Mouse (Mus musculus) CD8-positive naive resting alpha-beta T cell, adult 2 months (primary cell): ENCODE measurements around the gene Sf3a3.

ENCODE experiments used
- DNase-seq, 2 experiments: peaks; one replicate each; pipeline ENCODE4 v3.0.0; 2022; ENCODE audit warnings: low read depth in 2 of 2, low spot score in 2 of 2

Gene Sf3a3

GRCm38 (mm10) chr4:124737486-124737885 is 22.9 kb downstream of the Sf3a3 start:
- DNase-seq: no peak

GRCm38 (mm10) chr4:124738013-124738412 is 23.4 kb downstream of the Sf3a3 start:
- no peak for DNase-seq

- no peak for DNase-seq
Measured at GRCm38 (mm10) chr4:124738783-124739182, 24.2 kb downstream of the Sf3a3 start.

GRCm38 (mm10) chr4:124741376-124742343 is 27.1 kb downstream of the Sf3a3 start, which contains the start of gene Inpp5b:
TSS of gene Inpp5b (plus strand) at chr4:124741850.
- DNase-seq: peak; percentile 21 to 32

- DNase-seq: no peak
Measured at GRCm38 (mm10) chr4:124742839-124743238, 28.3 kb downstream of the Sf3a3 start.

GRCm38 (mm10) chr4:124746577-124746976 is 32.0 kb downstream of the Sf3a3 start:
- DNase-seq: no peak

GRCm38 (mm10) chr4:124747851-124748250 is 33.3 kb downstream of the Sf3a3 start:
- DNase-seq: no peak

- peak; percentile 89 to 93 for DNase-seq
Measured at GRCm38 (mm10) chr4:124751300-124752250, 37.0 kb downstream of the Sf3a3 start.

- DNase-seq: peak; percentile 20 to 46
Measured at GRCm38 (mm10) chr4:124752281-124753199, 38.0 kb downstream of the Sf3a3 start.

GRCm38 (mm10) chr4:124755526-124755925 is 41.0 kb downstream of the Sf3a3 start:
- no peak for DNase-seq

- no peak for DNase-seq
Measured at GRCm38 (mm10) chr4:124759305-124759811, 44.8 kb downstream of the Sf3a3 start.

GRCm38 (mm10) chr4:124761201-124761600 is 46.6 kb downstream of the Sf3a3 start:
- no peak for DNase-seq

- DNase-seq: no peak
Measured at GRCm38 (mm10) chr4:124762858-124763452, 48.4 kb downstream of the Sf3a3 start.

- no peak for DNase-seq
Measured at GRCm38 (mm10) chr4:124765802-124766565, 51.4 kb downstream of the Sf3a3 start.

GRCm38 (mm10) chr4:124766566-124766940 is 52.0 kb downstream of the Sf3a3 start:
- DNase-seq: no peak

GRCm38 (mm10) chr4:124768963-124769591 is 54.5 kb downstream of the Sf3a3 start:
- DNase-seq: no peak

GRCm38 (mm10) chr4:124770624-124771023 is 56.0 kb downstream of the Sf3a3 start:
- no peak for DNase-seq

GRCm38 (mm10) chr4:124772125-124772524 is 57.5 kb downstream of the Sf3a3 start:
- DNase-seq: no peak

GRCm38 (mm10) chr4:124773449-124773848 is 58.9 kb downstream of the Sf3a3 start:
- DNase-seq: no peak
